Mouse (Mus musculus) stomach, postnatal 0 days (tissue): ENCODE results near the gene Alx3. TPM values are rescaled to one million over a fixed set of nuclear protein-coding genes. Genes with fewer than 3 reads are reported as not detected.

ENCODE experiments used
- ATAC-seq: fragments of 200-750 bp; cut with Nextera tagmentation; 2 replicates; pipeline ENCODE4 v1.8.0; 2017; ENCODE audit not compliant: low FRiP score, low TSS enrichment
- DNase-seq: peaks from one replicate; pipeline ENCODE4 v3.0.0-alpha.2; 2016; ENCODE audit warnings: low spot score
- H3K27ac ChIP-seq: fragments of 300-500 bp; sonication (generic); replicated peaks from 2 replicates; pipeline ENCODE4 v1.5.1; 2014; ENCODE audit warnings: mild to moderate bottlenecking, control low read depth
- H3K27me3 ChIP-seq: fragments of 300-500 bp; sonication (generic); 2 replicates; pipeline ENCODE4 v1.6.1; 2014; ENCODE audit warnings: low read length; ENCODE audit not compliant: control insufficient read depth, insufficient read depth
- H3K36me3 ChIP-seq: fragments of 300-500 bp; sonication (generic); 2 replicates; pipeline ENCODE4 v1.6.1; 2014; ENCODE audit warnings: low read length, mixed read lengths; ENCODE audit not compliant: control insufficient read depth, insufficient read depth
- H3K4me1 ChIP-seq: fragments of 300-500 bp; sonication (generic); replicated peaks from 2 replicates; pipeline ENCODE4 v1.6.1; 2014; ENCODE audit warnings: antibody characterized with exemption; ENCODE audit not compliant: control insufficient read depth, insufficient read depth
- H3K4me2 ChIP-seq: fragments of 300-500 bp; sonication (generic); replicated peaks from 2 replicates; pipeline ENCODE4 v1.6.1; 2014; ENCODE audit warnings: low read depth, mild to moderate bottlenecking, control low read depth, moderate library complexity
- H3K4me3 ChIP-seq: fragments of 300-500 bp; sonication (generic); 2 replicates; pipeline ENCODE4 v1.5.1; 2014; ENCODE audit warnings: low read depth, low read length, control low read depth
- H3K9ac ChIP-seq: fragments of 300-500 bp; sonication (generic); 2 replicates; pipeline ENCODE4 v1.6.1; 2014; ENCODE audit warnings: mild to moderate bottlenecking, low read length, control low read depth, mixed read lengths
- H3K9me3 ChIP-seq: fragments of 300-500 bp; sonication (generic); 2 replicates; pipeline ENCODE4 v1.6.1; 2016; ENCODE audit warnings: low read length; ENCODE audit not compliant: control insufficient read depth
- CTCF ChIP-seq: IDR thresholded peaks from 2 replicates; pipeline ENCODE4 v1.5.1; 2016; ENCODE audit warnings: antibody characterized with exemption, low read depth, mild to moderate bottlenecking, moderate library complexity
- EP300 ChIP-seq: optimal IDR thresholded peaks from 2 replicates; pipeline ENCODE3; 2016; ENCODE audit warnings: antibody characterized with exemption
- WGBS: fragments of 180-500 bp; shearing (Covaris S2); extraction: QIAGEN DNeasy Blood & Tissue Kit; methylation state at CpG from one replicate; pipeline ENCODE4 v1.1.7; 2014; 5-methylcytosine and 5-hydroxymethylcytosine counted together
- polyA plus RNA-seq: library from polyadenylated mRNA; unstranded; fragments of >200 nt; fragmentation: Nextera tagmentation; extraction: Ambion mirVana; gene quantifications from 2 replicates; pipeline ENCODE4 v1.2.1, GENCODE M21; 2015

The Alx3 gene
- polyA plus RNA-seq, 1 experiment from 2014 or later = not detected

DNA sequence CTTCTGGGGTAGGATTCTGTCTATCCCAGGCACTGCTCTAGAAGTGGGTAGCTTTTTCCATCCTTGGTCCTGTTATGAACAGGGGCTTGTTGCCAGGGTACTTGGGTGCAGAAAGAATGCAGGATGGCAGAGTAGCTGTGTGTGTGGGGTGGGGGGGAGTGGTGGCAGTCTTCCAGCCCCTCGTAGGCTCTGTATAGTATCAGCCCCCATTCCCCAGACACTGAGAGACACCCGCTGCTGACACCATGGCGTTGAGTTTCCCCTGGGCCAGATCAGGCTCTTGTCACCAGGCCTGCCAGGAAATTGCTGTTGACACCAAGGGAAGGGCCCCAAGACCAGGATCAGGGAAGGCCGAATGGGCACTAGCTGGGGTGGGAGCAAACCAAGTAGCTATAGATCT, 26.1 kb upstream of the Alx3 start:
- ATAC-seq (peak; percentile 45; the same call in 1 of the 2 replicates), DNase-seq (no peak)
- no peaks in the 10 kb centered on the region for H3K36me3 ChIP-seq
- H3K9me3 ChIP-seq = no peaks in the 10 kb centered on the region
- no peaks in the 10 kb centered on the region for H3K4me1 ChIP-seq
- H3K27me3 ChIP-seq = no peaks in the 10 kb centered on the region
- 70% methylated on average over 4 of the region's 4 CpGs for WGBS
- H3K4me2 ChIP-seq = no peak overlapping the region
- H3K4me3 ChIP-seq = no peak overlapping the region
- TF ChIP-seq CTCF (no peak), EP300 (no peak)
- no peak overlapping the region for H3K27ac ChIP-seq
- no peak overlapping the region for H3K9ac ChIP-seq

DNA sequence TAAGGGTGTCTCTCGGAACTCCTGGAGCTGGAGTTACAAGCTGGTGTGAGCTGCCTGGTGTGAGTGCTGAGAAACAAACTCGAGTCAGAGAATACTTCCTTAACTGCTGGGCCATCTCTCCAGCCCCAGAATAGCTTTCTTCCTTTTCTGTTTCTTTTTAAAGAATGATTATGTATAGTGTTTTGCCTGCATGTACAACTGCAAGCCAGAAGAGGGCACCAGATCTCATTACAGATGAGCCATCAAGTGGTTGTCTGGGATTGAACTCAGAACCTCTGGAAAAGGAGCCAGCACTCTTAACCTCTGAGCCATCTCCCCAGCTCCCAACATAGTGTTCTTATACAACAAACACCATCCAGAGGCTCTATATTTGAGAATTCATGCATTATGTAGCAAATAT, 23.6 kb upstream of the Alx3 start:
- H3K4me2 ChIP-seq = no peak overlapping the region
- no peaks in the 10 kb centered on the region for H3K4me1 ChIP-seq
- no peak overlapping the region for H3K9ac ChIP-seq
- H3K9me3 ChIP-seq = no peaks in the 10 kb centered on the region
- TF ChIP-seq CTCF (peak; percentile 65), EP300 (no peak)
- no peaks in the 10 kb centered on the region for H3K27me3 ChIP-seq
- no peak overlapping the region for H3K4me3 ChIP-seq
- H3K36me3 ChIP-seq = no peaks in the 10 kb centered on the region
- DNase-seq (no peak), ATAC-seq (no peak)
- H3K27ac ChIP-seq = no peak overlapping the region
- 55% methylated on average over 2 of the region's 2 CpGs for WGBS

DNA sequence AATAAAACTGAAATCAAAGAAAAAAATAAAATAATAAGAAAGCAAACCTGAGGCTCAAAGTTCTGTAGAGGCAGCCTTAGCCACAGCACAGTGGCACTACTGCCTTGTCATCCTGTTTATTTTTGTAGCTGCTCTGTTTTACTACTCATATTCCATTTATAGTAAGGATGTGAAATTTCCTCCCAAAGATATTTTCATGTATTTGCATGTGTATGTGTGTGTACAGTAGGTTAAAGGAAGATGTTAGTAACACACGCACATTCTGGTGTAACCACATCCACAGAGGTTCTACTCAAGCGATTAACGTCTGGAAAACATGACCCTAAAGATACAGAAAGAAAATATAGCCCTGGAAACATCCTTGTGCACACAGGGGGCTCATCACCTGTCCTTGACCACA, 18.0 kb upstream of the Alx3 start:
- Histone ChIP-seq H3K9me3 (no peaks in the 10 kb centered on the region), H3K36me3 (no peaks in the 10 kb centered on the region), H3K27me3 (peaks cover 4% of the 10 kb centered on the region; the same call in 1 of the 2 replicates), H3K9ac (no peak overlapping the region), H3K27ac (no peak overlapping the region), H3K4me2 (no peak overlapping the region), H3K4me3 (no peak overlapping the region), H3K4me1 (no peaks in the 10 kb centered on the region)
- TF ChIP-seq EP300 (no peak), CTCF (no peak)
- DNase-seq = no peak
- ATAC-seq = no peak
- WGBS = 85% methylated on average over 3 of the region's 3 CpGs

DNA sequence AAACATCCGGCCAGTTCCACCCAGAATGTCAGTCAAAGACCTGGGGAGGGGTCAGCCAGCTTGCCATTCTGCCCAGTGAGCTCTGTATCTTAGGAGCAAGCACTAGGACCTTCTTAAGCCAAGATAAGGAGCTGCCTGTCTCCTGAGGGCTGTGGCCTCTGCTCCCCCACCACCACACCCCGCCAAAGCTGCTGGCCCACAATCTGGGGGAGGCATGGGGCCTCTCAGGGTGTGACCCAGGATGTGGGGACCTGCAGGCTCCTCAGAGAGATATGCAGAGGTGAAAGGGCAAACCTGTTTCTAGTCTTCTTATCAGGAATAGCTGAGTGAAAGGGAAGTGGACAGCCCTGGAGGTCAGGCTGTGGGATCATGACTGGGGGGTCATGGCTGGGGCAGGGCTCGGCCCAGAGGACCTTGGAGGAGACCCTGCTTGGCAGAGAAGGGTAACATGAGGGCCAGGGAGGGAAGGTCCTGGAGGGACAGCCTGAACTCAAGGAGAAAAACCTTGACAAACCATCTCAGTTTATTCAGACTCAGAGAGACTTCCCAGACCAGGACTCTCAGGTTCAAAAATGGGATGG, 16.9 kb upstream of the Alx3 start:
- DNase-seq (no peak), ATAC-seq (peak; percentile 56; the same call in 1 of the 2 replicates)
- WGBS = 19% methylated on average over 3 of the region's 3 CpGs
- Histone ChIP-seq H3K4me2 (no peak overlapping the region), H3K4me1 (no peaks in the 10 kb centered on the region), H3K36me3 (no peaks in the 10 kb centered on the region), H3K4me3 (no peak overlapping the region), H3K27me3 (peaks cover 5% of the 10 kb centered on the region; the same call in 1 of the 2 replicates), H3K27ac (no peak overlapping the region), H3K9ac (no peak overlapping the region), H3K9me3 (no peaks in the 10 kb centered on the region)
- TF ChIP-seq EP300 = no peak
- no peak for TF ChIP-seq CTCF

DNA sequence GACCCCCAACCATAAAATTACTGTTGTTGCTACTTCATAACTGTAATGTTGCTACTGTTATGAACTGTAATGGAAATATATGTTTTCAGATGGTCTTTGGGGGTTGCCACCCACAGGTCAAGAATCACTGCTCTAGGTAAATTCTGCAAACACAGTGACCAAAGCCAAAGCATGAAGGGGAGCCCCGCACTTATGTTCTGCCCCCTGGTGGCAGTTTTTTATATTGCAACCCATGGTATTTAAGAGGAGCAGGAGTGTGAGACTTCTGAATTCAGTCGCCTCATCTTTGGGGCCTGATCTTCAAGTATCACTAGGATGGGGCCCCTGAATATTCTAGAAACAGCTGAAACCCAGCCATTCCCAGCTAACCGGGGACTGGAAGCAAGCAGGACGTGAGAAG, 15.4 kb upstream of the Alx3 start:
- DNase-seq = peak; percentile 68

DNA sequence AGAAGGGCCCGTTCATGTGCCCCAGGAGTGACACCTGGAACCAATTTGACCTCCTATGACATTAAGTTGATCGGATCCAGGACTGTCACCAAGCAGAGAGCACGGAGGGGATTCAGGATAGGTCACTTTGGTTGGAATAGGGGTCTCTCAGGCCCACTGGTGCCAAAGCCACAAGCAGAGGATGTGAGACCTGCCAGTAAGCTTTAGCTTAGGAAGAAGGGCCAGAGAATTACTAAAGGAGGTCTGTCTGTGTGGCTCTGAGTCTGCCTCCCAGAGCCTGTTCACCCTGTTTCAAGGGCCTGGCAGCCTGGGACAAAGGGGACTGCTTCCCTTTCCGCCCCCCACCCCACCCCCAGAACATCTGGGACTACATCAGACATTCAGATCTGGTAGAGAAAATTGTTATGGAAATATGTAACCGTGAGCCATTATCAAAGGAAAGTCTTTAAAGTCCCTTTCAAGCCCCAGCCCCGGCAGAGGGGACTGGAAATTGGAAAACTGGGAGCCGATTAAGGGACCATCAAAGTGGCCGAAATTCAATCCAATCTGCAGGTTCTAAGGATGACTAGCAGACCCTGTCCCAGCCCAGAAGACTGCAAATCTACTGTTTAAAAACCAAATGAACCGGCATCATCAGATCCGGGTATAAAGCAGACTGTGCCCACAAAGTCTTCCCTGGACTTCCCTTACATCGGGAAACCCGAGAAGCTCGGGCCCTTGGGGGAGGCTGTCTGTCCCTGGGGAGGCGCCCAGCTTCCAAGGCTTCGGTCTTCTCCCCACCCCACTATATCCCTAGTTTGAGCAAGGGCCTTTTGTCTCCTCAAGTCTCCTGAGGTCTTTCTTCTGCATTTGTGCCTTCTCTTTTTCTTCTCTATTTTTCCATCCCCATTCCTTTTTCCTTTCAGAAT, 13.5 kb upstream of the Alx3 start:
- no peak for ATAC-seq
- WGBS = 12% methylated on average over 15 of the region's 15 CpGs
- Histone ChIP-seq H3K9me3 (no peaks in the 10 kb centered on the region), H3K4me3 (no peak overlapping the region), H3K9ac (no peak overlapping the region), H3K4me2 (no peak overlapping the region), H3K4me1 (no peaks in the 10 kb centered on the region), H3K27me3 (peaks cover 10% of the 10 kb centered on the region; the same call in 1 of the 2 replicates), H3K27ac (no peak overlapping the region), H3K36me3 (no peaks in the 10 kb centered on the region)
- TF ChIP-seq CTCF = no peak
- TF ChIP-seq EP300 = no peak
- DNase-seq = no peak

More for the DNA sequence above, 15.4 kb upstream of the Alx3 start:
- no peak overlapping the region for H3K4me2 ChIP-seq
- H3K27me3 ChIP-seq = peaks cover 10% of the 10 kb centered on the region; the same call in 1 of the 2 replicates
- H3K36me3 ChIP-seq = no peaks in the 10 kb centered on the region
- H3K27ac ChIP-seq = no peak overlapping the region
- H3K4me1 ChIP-seq = no peaks in the 10 kb centered on the region
- no peaks in the 10 kb centered on the region for H3K9me3 ChIP-seq
- ATAC-seq = no peak
- WGBS = 8% methylated on average over 4 of the region's 4 CpGs
- TF ChIP-seq EP300 = no peak
- peak; percentile 84 for TF ChIP-seq CTCF
- no peak overlapping the region for H3K9ac ChIP-seq
- H3K4me3 ChIP-seq = no peak overlapping the region
